Mouse (Mus musculus): ENCODE data around the gene Gm10721.
A peak's percentile ranks its signal among the peaks of the same experiment; 100 is the strongest.
"Not testable (repeated sequence)": the region's sequence is repeated elsewhere in the genome, so short reads cannot be mapped to it uniquely, and the experiment has no call there.

The Gm10721 gene

DNA sequence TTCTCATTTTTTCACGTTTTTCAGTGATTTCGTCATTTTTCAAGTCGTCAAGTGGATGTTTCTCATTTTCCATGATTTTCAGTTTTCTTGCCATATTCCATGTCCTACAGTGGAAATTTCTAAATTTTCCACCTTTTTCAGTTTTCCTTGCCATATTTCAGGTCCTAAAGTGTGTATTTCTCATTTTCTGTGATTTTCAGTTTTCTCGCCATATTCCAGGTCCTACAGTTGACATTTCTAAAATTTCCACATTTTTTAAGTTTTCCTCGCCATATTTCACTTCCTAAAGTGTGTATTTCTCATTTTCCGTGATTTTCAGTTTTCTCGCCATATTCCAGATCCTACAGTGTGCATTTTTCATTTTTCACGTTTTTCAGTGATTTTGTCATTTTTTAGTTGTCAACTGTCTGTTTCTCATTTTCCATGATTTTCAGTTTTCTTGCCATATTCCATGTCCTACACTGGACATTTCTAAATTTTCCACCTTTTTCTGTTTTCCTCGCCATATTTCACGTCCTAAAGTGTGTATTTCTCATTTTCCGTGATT is at the start of gene Gm10721:
TSS of gene Gm10721 (plus strand) at position 408 of the 547 bp plus-strand sequence.
- not testable (repeated sequence) for DNase-seq (ENCODE audit: low spot score in 2 of 2)

DNA sequence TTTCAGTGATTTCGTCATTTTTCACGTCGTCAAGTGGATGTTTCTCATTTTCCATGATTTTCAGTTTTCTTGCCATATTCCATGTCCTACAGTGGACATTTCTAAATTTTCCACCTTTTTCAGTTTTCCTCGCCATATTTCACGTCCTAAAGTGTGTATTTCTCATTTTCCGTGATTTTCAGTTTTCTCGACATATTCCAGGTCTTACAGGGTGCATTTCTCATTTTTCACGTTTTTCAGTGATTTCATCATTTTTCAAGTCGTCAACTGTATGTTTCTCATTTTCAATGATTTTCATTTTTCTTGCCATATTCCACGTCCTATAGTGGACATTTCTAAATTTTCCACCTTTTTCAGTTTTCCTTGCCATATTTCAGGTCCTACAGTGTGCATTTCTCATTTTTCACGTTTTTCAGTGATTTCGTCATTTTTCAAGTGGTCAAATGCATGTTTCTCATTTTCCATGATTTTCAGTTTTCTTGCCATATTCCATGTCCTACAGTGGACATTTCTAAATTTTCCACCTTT is 12.4 kb upstream of the Gm10721 start, which contains the start of gene Gm10722:
TSS of gene Gm10722 (plus strand) at position 478 of the 528 bp plus-strand sequence.
- peak; percentile 34 to 40 for DNase-seq (ENCODE audit: low spot score in 2 of 2)

DNA sequence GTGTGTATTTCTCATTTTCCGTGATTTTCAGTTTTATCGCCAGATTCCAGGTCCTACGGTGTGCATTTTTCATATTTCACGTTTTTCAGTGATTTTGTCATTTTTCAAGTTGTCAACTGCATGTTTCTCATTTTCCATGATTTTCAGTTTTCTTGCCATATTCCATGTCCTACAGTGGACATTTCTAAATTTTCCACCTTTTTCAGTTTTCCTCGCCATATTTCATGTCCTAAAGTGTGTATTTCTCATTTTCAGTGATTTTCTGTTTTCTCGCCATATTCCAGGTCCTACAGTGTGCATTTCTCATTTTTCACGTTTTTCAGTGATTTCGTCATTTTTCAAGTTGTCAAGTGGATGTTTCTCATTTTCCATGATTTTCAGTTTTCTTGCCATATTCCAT is 11.9 kb upstream of the Gm10721 start:
- DNase-seq (ENCODE audit: low spot score in 2 of 2) = peak; percentile 17 to 24

DNA sequence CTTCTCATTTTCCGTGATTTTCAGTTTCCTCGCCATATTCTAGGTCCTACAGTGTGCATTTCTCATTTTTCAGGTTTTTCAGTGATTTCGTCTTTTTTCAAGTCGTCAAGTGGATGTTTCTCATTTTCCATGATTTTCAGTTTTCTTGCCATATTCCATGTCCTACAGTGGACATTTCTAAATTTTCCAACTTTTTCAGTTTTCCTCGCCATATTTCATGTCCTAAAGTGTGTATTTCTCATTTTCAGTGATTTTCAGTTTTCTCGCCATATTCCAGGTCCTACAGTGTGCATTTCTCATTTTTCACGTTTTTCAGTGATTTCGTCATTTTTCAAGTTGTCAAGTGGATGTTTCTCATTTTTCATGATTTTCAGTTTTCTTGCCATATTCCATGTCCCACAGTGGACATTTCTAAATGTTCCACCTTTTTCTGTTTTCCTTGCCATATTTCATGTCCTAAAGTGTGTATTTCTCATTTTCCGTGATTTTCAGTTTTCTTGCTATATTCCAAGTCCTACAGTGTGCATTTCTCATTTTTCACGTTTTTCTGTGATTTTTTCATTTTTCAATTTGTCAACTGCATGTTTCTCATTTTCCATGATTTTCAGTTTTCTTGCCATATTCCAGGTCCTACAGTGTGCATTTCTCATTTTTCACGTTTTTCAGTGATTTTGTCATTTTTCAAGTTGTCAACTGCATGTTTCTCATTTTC is 10.8 kb upstream of the Gm10721 start:
- peak; percentile 91 to 95 for DNase-seq (ENCODE audit: low spot score in 2 of 2)

DNA sequence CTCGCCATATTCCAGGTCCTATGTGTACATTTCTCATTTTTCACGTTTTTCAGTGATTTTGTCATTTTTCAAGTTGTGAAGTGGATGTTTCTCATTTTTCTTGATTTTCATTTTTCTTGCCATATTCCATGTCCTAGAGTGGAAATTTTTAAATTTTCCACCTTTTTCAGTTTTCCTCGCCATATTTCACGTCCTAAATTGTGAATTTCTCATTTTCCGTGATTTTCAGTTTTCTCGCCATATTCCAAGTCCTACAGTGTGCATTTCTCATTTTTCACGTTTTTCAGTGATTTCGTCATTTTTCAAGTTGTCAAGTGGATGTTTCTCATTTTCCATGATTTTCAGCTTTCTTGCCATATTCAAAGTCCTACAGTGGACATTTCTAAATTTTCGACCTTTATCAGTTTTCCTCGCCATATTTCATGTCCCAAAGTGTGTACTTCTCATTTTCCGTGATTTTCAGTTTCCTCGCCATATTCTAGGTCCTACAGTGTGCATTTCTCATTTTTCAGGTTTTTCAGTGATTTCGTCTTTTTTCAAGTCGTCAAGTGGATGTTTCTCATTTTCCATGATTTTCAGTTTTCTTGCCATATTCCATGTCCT is 10.0 kb upstream of the Gm10721 start, which contains the start of gene Gm11168:
TSS of gene Gm11168 (plus strand) at position 553 of the 603 bp plus-strand sequence.
- not testable (repeated sequence) for DNase-seq (ENCODE audit: low spot score in 2 of 2)

DNA sequence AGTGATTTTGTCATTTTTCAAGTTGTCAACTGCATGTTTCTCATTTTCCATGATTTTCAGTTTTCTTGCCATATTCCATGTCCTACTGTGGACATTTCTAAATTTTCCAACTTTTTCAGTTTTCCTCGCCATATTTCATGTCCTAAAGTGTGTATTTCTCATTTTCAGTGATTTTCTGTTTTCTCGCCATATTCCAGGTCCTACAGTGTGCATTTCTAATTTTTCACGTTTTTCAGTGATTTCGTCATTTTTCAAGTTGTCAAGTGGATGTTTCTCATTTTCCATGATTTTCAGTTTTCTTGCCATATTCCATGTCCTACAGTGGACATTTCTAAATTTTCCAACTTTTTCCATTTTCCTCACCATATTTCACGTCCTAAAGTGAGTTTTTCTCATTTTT is 6.8 kb upstream of the Gm10721 start:
- not testable (repeated sequence) for DNase-seq (ENCODE audit: low spot score in 2 of 2)

DNA sequence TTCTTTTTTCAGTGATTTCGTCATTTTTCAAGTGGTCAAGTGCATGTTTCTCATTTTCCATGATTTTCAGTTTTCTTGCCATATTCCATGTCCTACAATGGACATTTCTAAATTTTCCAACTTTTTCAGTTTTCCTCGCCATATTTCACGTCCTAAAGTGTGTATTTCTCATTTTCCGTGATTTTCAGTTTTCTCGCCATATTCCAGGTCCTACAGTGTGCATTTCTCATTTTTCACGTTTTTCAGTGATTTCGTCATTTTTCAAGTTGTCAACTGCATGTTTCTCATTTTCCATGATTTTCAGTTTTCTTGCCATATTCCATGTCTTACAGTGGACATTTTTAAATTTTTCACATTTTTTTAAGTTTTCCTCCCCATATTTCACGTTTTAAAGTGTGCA is 6.3 kb upstream of the Gm10721 start:
- DNase-seq (ENCODE audit: low spot score in 2 of 2) = peak; percentile 94 to 96

DNA sequence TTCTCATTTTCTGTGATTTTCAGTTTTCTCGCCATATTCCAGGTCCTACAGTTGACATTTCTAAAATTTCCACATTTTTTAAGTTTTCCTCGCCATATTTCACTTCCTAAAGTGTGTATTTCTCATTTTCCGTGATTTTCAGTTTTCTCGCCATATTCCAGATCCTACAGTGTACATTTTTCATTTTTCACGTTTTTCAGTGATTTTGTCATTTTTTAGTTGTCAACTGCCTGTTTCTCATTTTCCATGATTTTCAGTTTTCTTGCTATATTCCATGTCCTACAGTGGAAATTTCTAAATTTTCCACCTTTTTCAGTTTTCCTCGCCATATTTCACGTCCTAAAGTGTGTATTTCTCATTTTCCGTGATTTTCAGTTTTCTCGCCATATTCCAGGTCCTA is 5.7 kb upstream of the Gm10721 start:
- DNase-seq (ENCODE audit: low spot score in 2 of 2) = not testable (repeated sequence)

DNA sequence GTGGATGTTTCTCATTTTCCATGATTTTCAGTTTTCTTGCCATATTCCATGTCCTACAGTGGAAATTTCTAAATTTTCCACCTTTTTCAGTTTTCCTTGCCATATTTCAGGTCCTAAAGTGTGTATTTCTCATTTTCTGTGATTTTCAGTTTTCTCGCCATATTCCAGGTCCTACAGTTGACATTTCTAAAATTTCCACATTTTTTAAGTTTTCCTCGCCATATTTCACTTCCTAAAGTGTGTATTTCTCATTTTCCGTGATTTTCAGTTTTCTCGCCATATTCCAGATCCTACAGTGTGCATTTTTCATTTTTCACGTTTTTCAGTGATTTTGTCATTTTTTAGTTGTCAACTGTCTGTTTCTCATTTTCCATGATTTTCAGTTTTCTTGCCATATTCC is 3.6 kb upstream of the Gm10721 start:
- not testable (repeated sequence) for DNase-seq (ENCODE audit: low spot score in 2 of 2)

DNA sequence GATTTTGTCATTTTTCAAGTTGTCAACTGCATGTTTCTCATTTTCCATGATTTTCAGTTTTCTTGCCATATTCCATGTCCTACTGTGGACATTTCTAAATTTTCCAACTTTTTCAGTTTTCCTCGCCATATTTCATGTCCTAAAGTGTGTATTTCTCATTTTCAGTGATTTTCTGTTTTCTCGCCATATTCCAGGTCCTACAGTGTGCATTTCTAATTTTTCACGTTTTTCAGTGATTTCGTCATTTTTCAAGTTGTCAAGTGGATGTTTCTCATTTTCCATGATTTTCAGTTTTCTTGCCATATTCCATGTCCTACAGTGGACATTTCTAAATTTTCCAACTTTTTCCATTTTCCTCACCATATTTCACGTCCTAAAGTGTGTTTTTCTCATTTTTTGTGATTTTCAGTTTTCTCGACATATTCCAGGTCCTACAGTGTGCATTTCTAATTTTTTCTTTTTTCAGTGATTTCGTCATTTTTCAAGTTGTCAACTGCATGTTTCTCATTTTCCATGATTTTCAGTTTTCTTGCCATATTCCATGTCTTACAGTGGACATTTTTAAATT is 802 bp upstream of the Gm10721 start:
- DNase-seq (ENCODE audit: low spot score in 2 of 2) = not testable (repeated sequence)

DNA sequence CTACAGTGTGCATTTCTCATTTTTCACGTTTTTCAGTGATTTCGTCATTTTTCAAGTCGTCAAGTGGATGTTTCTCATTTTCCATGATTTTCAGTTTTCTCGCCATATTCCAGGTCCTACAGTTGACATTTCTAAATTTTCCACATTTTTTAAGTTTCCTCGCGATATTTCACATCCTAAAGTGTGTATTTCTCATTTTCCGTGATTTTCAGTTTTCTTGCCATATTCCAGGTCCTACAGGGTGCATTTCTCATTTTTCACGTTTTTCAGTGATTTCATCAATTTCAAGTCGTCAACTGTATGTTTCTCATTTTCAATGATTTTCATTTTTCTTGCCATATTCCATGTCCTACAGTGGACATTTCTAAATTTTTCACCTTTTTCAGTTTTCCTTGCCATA is 2.4 kb downstream of the Gm10721 start, which contains the start of gene Gm10720:
TSS of gene Gm10720 (plus strand) at position 301 of the 400 bp plus-strand sequence.
- DNase-seq (ENCODE audit: low spot score in 2 of 2) = not testable (repeated sequence)

DNA sequence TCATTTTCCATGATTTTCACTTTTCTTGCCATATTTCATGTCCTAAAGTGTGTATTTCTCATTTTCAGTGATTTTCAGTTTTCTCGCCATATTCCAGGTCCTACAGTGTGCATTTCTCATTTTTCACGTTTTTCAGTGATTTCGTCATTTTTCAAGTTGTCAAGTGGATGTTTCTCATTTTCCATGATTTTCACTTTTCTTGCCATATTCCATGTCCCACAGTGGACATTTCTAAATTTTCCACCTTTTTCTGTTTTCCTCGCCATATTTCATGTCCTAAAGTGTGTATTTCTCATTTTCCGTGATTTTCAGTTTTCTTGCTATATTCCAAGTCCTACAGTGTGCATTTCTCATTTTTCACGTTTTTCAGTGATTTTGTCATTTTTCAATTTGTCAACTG is 3.0 kb downstream of the Gm10721 start:
- DNase-seq (ENCODE audit: low spot score in 2 of 2) = not testable (repeated sequence)

DNA sequence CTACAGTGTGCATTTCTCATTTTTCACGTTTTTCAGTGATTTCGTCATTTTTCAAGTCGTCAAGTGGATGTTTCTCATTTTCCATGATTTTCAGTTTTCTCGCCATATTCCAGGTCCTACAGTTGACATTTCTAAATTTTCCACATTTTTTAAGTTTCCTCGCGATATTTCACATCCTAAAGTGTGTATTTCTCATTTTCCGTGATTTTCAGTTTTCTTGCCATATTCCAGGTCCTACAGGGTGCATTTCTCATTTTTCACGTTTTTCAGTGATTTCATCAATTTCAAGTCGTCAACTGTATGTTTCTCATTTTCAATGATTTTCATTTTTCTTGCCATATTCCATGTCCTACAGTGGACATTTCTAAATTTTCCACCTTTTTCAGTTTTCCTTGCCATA is 4.2 kb downstream of the Gm10721 start, which contains the start of gene Gm10719:
TSS of gene Gm10719 (plus strand) at position 301 of the 400 bp plus-strand sequence.
- not testable (repeated sequence) for DNase-seq (ENCODE audit: low spot score in 2 of 2)

DNA sequence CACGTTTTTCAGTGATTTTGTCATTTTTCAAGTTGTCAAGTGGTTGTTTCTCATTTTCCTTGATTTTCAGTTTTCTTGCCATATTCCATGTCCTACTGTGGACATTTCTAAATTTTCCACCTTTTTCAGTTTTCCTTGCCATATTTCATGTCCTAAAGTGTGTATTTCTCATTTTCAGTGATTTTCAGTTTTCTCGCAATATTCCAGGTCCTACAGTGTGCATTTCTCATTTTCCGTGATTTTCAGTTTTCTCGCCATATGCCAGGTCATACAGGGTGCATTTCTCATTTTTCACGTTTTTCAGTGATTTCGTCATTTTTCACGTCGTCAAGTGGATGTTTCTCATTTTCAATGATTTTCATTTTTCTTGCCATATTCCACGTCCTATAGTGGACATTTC is 6.0 kb downstream of the Gm10721 start:
- not testable (repeated sequence) for DNase-seq (ENCODE audit: low spot score in 2 of 2)

DNA sequence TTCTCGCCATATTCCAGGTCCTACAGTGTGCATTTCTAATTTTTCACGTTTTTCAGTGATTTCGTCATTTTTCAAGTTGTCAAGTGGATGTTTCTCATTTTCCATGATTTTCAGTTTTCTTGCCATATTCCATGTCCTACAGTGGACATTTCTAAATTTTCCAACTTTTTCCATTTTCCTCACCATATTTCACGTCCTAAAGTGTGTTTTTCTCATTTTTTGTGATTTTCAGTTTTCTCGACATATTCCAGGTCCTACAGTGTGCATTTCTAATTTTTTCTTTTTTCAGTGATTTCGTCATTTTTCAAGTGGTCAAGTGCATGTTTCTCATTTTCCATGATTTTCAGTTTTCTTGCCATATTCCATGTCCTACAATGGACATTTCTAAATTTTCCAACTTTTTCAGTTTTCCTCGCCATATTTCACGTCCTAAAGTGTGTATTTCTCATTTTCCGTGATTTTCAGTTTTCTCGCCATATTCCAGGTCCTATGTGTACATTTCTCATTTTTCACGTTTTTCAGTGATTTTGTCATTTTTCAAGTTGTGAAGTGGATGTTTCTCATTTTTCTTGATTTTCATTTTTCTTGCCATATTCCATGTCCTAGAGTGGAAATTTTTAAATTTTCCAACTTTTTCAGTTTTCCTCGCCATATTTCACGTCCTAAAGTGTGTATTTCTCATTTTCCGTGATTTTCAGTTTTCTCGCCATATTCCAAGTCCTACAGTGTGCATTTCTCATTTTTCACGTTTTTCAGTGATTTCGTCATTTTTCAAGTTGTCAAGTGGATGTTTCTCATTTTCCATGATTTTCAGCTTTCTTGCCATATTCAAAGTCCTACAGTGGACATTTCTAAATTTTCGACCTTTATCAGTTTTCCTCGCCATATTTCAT is 7.1 kb downstream of the Gm10721 start:
- peak; percentile 16 to 33 for DNase-seq (ENCODE audit: low spot score in 2 of 2)

DNA sequence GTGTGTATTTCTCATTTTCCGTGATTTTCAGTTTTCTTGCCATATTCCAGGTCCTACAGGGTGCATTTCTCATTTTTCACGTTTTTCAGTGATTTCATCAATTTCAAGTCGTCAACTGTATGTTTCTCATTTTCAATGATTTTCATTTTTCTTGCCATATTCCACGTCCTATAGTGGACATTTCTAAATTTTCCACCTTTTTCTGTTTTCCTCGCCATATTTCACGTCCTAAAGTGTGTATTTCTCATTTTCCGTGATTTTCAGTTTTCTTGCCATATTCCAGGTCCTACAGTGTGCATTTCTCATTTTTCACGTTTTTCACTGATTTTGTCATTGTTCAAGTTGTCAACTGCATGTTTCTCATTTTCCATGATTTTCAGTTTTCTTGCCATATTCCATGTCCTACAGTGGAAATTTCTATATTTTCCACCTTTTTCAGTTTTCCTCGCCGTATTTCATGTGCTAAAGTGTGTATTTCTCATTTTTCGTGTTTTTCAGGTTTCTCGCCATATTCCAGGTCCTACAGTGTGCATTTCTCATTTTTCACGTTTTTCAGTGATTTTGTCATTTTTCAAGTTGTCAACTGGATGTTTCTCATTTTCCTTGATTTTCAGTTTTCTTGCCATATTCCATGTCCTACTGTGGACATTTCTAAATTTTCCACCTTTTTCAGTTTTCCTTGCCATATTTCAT is 9.5 kb downstream of the Gm10721 start:
- DNase-seq (ENCODE audit: low spot score in 2 of 2) = peak; percentile 62 to 64

DNA sequence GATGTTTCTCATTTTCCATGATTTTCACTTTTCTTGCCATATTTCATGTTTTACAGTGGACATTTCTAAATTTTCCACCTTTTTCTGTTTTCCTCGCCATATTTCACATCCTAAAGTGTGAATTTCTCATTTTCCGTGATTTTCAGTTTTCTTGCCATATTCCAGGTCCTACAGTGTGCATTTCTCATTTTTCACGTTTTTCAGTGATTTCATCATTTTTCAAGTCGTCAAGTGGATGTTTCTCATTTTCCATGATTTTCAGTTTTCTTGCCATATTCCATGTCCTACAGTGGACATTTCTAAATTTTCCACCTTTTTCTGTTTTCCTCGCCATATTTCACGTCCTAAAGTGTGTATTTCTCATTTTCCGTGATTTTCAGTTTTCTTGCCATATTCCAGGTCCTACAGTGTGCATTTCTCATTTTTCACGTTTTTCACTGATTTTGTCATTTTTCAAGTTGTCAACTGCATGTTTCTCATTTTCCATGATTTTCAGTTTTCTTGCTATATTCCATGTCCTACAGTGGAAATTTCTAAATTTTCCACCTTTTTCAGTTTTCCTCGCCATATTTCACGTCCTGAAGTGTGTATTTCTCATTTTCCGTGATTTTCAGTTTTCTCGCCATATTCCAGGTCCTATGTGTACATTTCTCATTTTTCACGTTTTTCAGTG is 10.5 kb downstream of the Gm10721 start, which contains the start of gene Gm10718:
TSS of gene Gm10718 (plus strand) at position 236 of the 673 bp plus-strand sequence.
- DNase-seq (ENCODE audit: low spot score in 2 of 2) = peak; percentile 55 to 59

DNA sequence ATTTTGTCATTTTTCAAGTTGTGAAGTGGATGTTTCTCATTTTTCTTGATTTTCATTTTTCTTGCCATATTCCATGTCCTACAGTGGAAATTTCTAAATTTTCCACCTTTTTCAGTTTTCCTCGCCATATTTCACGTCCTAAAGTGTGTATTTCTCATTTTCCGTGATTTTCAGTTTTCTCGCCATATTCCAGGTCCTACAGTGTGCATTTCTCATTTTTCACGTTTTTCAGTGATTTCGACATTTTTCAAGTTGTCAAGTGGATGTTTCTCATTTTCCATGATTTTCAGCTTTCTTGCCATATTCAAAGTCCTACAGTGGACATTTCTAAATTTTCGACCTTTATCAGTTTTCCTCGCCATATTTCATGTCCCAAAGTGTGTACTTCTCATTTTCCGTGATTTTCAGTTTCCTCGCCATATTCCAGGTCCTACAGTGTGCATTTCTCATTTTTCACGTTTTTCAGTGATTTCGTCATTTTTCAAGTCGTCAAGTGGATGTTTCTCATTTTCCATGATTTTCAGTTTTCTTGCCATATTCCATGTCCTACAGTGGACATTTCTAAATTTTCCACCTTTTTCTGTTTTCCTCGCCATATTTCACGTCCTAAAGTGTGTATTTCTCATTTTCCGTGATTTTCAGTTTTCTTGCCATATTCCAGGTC is 11.2 kb downstream of the Gm10721 start:
- peak; percentile 98 to 99 for DNase-seq (ENCODE audit: low spot score in 2 of 2)

DNA sequence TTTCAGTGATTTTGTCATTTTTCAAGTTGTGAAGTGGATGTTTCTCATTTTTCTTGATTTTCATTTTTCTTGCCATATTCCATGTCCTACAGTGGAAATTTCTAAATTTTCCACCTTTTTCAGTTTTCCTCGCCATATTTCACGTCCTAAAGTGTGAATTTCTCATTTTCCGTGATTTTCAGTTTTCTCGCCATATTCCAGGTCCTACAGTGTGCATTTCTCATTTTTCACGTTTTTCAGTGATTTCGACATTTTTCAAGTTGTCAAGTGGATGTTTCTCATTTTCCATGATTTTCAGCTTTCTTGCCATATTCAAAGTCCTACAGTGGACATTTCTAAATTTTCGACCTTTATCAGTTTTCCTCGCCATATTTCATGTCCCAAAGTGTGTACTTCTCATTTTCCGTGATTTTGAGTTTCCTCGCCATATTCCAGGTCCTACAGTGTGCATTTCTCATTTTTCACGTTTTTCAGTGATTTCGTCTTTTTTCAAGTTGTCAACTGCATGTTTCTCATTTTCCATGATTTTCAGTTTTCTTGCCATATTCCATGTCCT is 12.1 kb downstream of the Gm10721 start, which contains the start of gene Gm10717:
TSS of gene Gm10717 (plus strand) at position 506 of the 556 bp plus-strand sequence.
- DNase-seq (ENCODE audit: low spot score in 2 of 2) = peak; percentile 5 to 23

Data from natural killer cell, adult 2 months (primary cell).